Mouse (Mus musculus) olfactory bulb, adult 2 months (tissue): ENCODE data around the gene Hist1h2ai. TPM values are rescaled to one million over a fixed set of nuclear protein-coding genes. Genes with fewer than 3 reads are reported as not detected.
"Not testable (repeated sequence)": the region's sequence is repeated elsewhere in the genome, so short reads cannot be mapped to it uniquely, and the experiment has no call there.

Experiments used
- H3K27ac ChIP-seq: fragments of 200-500 bp; 2 replicates; pipeline ENCODE4 v1.5.1; 2012; ENCODE audit warnings: low read depth, low read length; ENCODE audit not compliant: insufficient read depth
- H3K4me1 ChIP-seq: fragments of 200-500 bp; 2 replicates; pipeline ENCODE4 v1.6.1; 2012; ENCODE audit warnings: low read length; ENCODE audit not compliant: control insufficient read depth, insufficient read depth
- H3K4me3 ChIP-seq: fragments of 200-500 bp; 2 replicates; pipeline ENCODE4 v1.5.1; 2012; ENCODE audit warnings: mild to moderate bottlenecking, low read depth, low read length, moderate library complexity; ENCODE audit not compliant: insufficient read depth
- CTCF ChIP-seq: fragments of 200-500 bp; IDR thresholded peaks from 2 replicates; pipeline ENCODE4 v1.5.1; 2012; ENCODE audit warnings: low read depth, mild to moderate bottlenecking, low read length, moderate library complexity; ENCODE audit not compliant: insufficient read depth
- POLR2A ChIP-seq: fragments of 200-500 bp; IDR thresholded peaks from 2 replicates; pipeline ENCODE4 v1.6.1; 2012; ENCODE audit warnings: mild to moderate bottlenecking, low read depth, low read length, moderate library complexity; ENCODE audit not compliant: insufficient read depth
- WGBS: fragments of 180-500 bp; shearing (Covaris S2); methylation state at CpG from one replicate; pipeline ENCODE4 v1.1.7; 2018; 5-methylcytosine and 5-hydroxymethylcytosine counted together
- polyA plus RNA-seq: library from polyadenylated mRNA; stranded (reverse); fragments of >200 nt; gene quantifications from 2 replicates; pipeline ENCODE4 v1.2.4, GENCODE M21; 2012; ENCODE audit warnings: low replicate concordance; ENCODE audit not compliant: missing spikeins, insufficient read depth, insufficient read length

The Hist1h2ai gene
- not detected in 2 replicates for polyA plus RNA-seq

DNA sequence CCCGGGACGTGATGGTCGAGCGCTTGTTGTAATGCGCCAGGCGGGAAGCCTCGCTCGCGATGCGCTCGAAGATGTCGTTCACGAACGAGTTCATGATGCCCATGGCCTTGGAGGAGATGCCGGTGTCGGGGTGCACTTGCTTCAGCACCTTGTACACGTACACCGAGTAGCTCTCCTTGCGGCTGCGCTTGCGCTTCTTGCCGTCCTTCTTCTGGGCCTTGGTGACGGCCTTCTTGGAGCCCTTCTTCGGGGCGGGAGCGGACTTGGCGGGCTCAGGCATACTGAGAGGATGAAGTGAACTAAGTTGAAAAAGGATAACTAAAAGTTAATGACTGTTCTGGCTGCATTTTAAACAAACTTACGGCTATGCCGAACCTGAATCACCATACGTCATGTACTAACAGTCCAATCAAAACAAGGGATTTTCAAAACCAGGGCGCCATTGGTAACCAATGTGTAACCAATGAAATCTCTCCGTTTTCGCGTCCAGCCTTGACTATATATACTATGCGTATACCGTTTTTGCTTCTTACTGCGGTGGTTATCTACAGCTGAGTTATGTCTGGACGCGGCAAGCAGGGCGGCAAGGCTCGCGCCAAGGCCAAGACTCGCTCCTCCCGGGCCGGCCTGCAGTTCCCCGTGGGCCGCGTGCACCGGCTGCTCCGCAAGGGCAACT lies at the start of gene Hist1h2ai, which contains the start of gene Hist1h2bl:
TSS of gene Hist1h2ai (plus strand) at position 559 of the 676 bp plus-strand sequence.
TSS of gene Hist1h2bl (minus strand) at position 280 of the 676 bp plus-strand sequence.
- peak within 1 kb of the TSS; percentile 88 for H3K27ac ChIP-seq
- TF ChIP-seq POLR2A: peak; percentile 23; the same call in 1 of the 2 replicates
- under 1% methylated on average over 36 of the region's 50 CpGs for WGBS
- peak within 1 kb of the TSS; percentile 56 for H3K4me3 ChIP-seq
- H3K4me1 ChIP-seq: not testable (repeated sequence)

DNA sequence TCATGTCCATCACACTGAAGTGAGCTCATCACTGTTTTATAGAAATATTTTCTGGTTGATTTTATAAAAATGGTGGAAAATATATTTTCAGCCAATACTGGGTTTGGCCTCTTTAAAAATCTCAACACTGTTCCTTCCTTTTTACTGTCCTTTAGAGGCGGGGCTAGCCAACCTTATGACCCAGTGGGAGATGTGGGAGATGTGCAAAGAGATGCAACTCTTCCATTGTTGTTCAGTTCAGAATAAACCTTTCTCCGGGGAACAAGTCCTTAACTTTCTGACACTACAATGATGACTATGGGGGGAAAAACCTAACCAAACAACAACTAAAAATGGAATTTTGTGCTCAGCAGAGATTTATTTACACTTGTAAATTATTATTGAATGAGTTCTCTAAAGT lies 38.9 kb upstream of the Hist1h2ai start, which contains the start of gene Olfr1360:
TSS of gene Olfr1360 (minus strand) at position 101 of the 400 bp plus-strand sequence.
- TF ChIP-seq POLR2A (no peak), CTCF (no peak)
- WGBS: 92% methylated on average over 2 of the region's 2 CpGs

DNA sequence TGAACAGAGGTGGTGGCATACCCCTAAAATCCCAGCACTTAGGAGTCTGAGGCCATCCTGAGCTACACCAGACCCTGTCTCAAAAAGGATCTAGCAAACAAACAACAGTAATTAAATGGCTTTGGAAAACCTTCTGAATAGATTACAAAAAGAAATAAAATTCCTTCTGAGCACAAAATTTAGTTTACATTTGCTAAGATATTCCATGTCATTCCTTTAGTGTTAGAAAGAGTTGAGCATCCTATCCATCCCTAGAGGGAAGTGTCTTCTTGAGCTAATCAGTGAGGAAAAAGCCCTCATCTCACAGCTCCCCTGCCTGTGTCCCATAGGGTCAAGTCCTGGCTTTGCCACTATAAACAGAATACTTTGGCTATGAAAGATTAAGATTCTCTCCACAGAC lies 18.4 kb upstream of the Hist1h2ai start, which contains the start of gene Olfr1359:
TSS of gene Olfr1359 (plus strand) at position 301 of the 400 bp plus-strand sequence.
- Histone ChIP-seq H3K27ac (no peak within 1 kb of the TSS), H3K4me1 (no peaks in the 10 kb centered on the region), H3K4me3 (no peak within 1 kb of the TSS)
- TF ChIP-seq POLR2A: no peak
- TF ChIP-seq CTCF: no peak

More for the DNA sequence above, 38.9 kb upstream of the Hist1h2ai start, which contains the start of gene Olfr1360:
- no peaks in the 10 kb centered on the region for H3K4me1 ChIP-seq
- no peak within 1 kb of the TSS for H3K4me3 ChIP-seq
- H3K27ac ChIP-seq: no peak within 1 kb of the TSS

DNA sequence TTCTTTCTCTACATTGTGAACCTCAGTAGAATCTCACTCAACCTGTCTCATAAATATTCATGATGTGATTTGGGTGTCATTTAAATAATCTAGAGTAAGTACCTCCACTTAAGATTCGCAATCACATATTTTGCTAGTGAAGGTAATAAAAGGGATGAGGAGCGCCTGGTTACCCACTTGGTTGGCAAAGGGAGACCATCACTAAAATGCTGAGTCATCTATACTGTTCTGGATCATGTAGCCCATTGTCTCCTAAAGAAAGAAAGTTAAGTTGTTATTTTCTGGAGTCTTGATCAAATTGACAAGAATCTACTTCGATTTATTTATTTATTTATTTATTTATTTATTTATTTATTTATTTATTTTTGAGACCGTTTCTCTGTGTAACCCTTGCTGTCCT lies 9.6 kb upstream of the Hist1h2ai start:
- 69% methylated on average over 4 of the region's 4 CpGs for WGBS
- no peaks in the 10 kb centered on the region for H3K4me1 ChIP-seq
- no peak overlapping the region for H3K27ac ChIP-seq
- H3K4me3 ChIP-seq: no peak overlapping the region
- no peak for TF ChIP-seq POLR2A
- no peak for TF ChIP-seq CTCF

DNA sequence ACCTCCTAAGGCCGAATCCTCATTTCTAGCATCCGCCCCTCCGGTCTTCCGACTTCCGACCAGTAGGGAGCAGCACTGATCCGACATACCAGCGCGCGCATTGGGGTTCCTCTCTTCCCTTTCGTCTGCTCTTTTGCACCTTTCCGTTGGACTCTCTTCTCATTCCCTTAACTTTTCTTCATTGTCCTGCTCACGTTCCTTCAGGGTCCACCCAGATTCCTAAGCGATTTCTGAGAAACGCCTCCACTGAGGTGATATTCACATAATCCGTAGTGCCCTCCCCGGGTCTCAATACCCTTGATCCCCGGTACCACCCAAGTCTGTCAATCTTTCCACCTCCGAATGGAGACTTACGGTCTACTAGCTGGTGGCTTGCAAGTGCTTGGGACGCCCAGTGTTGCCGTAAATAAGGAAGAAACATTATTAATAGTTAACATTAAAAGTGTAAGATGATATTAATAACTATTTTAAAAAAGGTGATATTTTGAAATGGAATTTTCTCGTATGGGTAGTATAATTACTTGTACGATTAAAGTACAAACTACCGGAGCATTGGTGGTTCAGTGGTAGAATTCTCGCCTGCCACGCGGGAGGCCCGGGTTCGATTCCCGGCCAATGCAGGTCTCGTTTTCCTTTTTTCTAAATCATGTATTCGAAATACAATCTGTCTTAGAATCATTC lies 6.1 kb upstream of the Hist1h2ai start:
- WGBS: under 1% methylated on average over 32 of the region's 32 CpGs
- H3K27ac ChIP-seq: peak overlapping the region; percentile 88
- H3K4me3 ChIP-seq: peak overlapping the region; percentile 86
- TF ChIP-seq POLR2A: no peak
- peak; percentile 60; the same call in 1 of the 2 replicates for TF ChIP-seq CTCF
- H3K4me1 ChIP-seq: no peaks in the 10 kb centered on the region

DNA sequence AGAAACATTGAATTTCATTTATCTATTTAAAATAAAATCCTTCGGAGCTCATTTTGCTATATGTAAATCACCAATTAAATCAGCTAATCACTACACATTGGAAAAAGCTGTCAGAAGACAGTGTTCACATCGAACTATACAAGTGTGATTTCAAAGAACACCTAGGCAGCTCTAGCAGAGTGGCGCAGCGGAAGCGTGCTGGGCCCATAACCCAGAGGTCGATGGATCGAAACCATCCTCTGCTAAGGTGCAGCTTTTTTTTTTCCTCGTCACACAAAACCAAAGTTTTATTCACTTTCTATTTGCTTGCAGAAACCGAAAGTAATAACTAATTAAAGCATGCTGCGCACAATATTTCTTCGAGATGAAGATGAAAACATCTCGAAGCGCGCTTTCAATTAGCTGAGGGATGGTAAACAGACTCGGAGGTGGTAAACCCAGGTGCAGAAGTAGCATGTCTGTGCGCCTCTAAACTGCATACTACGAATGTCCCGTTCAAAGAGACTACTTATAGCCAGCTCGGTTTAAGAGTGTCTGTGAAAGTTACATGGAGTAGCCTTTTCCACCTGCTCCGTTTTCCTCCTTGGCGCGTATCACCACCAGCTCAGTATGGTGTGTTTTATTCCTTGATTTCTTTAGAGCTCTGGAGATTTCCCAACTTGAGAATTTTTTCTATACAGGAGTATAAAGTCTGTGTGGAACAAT lies 5.2 kb upstream of the Hist1h2ai start:
- 5% methylated on average over 22 of the region's 22 CpGs for WGBS
- no peaks in the 10 kb centered on the region for H3K4me1 ChIP-seq
- no peak for TF ChIP-seq POLR2A
- TF ChIP-seq CTCF: no peak
- no peak overlapping the region for H3K27ac ChIP-seq
- H3K4me3 ChIP-seq: peak overlapping the region; percentile 16

DNA sequence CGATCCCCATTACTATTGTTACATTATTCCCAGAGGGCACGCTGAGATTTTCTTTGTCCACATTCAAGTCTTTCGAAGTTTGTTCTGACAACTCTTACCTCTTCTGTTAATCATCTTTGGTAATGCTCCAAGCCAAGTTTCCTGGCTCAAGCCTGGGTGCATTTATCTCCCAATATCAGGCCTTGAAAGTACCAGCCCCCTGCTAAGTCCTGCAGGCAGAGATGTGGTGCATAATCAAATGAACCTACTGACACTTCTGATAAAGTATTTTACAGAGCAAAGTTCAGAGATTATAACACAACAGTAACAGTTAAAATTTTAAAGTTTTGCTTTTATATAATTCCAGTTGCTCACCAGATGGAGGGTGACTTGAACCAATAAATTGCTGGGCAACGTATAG lies 4.5 kb upstream of the Hist1h2ai start:
- no peak overlapping the region for H3K4me3 ChIP-seq
- H3K27ac ChIP-seq: no peak overlapping the region
- no peak for TF ChIP-seq CTCF
- no peak for TF ChIP-seq POLR2A
- 37% methylated on average over 4 of the region's 4 CpGs for WGBS
- H3K4me1 ChIP-seq: no peaks in the 10 kb centered on the region

DNA sequence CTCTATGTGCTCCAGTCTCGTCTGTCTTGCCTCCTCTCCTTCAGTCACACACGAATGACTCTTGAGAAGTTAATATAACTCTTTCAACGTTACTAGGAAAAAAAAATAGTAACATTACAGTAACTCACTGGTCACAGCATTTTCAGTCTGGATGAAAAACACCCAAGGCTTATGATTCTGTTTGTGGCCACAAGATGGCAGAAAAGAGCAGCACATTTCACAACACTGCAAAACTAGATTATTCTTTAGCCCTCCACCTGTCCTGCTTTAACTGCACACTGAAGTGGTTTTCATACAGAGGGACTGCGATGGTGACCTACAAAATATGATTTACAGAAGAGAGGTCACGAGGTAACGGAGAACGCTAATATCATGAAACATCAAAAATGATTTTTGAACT lies 1.5 kb upstream of the Hist1h2ai start:
- no peak overlapping the region for H3K27ac ChIP-seq
- under 1% methylated on average over 7 of the region's 7 CpGs for WGBS
- no peaks in the 10 kb centered on the region for H3K4me1 ChIP-seq
- TF ChIP-seq CTCF: no peak
- no peak for TF ChIP-seq POLR2A
- no peak overlapping the region for H3K4me3 ChIP-seq
